Mouse (Mus musculus) neutrophil, adult 5-6 weeks (primary cell): ENCODE results near the gene Lrrc51. TPM values are rescaled to one million over a fixed set of nuclear protein-coding genes. Genes with fewer than 3 reads are reported as not detected.

ENCODE experiments used
- ATAC-seq: fragments of 151-379, 151-347 bp; 2 replicates; pipeline ENCODE4 v1.8.0; 2017; ENCODE audit warnings: mild to moderate bottlenecking, moderate TSS enrichment; ENCODE audit not compliant: insufficient number of reproducible peaks, poor library complexity, low FRiP score, severe bottlenecking; ENCODE audit errors: extremely low read depth
- total RNA-seq: library from RNA; stranded (forward); fragments of 200-1000 nt; gene quantifications from 2 replicates; pipeline ENCODE4 v1.2.3, GENCODE M21; 2017

Gene Lrrc51
- total RNA-seq, result 0.93 and 3.2 TPM in 2 replicates

DNA sequence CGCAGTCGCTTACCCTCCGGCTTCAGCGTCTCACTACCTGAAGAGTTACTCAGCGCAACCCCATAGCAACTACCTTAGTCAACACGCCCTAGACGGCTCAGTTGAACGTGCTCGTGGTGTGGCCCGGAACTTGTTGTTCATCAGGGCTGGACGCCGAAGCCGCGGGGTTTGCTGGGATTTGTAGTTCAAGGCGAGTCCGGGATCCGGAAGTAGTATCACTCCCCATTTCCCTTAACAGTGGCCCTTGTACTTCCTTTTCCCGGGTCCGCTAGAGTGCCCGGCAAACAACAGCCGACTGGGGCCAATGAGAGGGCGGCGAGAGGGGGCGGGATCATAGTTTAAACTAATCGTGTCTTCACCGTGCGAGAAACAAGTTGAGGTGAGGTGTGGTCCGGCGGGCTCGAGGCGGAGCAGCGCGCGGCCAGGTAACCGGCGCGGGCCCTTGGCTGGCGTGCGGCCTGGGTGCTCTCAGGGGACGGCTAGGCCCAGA, at the start of gene Lrrc51, which contains the start of gene Numa1:
Gene Lrrc51, minus strand, starts transcription at position 145 of the 490 bp plus-strand sequence.
Gene Numa1, plus strand, starts transcription at position 361 of the 490 bp plus-strand sequence.
- ATAC-seq, result peak; percentile 98

DNA sequence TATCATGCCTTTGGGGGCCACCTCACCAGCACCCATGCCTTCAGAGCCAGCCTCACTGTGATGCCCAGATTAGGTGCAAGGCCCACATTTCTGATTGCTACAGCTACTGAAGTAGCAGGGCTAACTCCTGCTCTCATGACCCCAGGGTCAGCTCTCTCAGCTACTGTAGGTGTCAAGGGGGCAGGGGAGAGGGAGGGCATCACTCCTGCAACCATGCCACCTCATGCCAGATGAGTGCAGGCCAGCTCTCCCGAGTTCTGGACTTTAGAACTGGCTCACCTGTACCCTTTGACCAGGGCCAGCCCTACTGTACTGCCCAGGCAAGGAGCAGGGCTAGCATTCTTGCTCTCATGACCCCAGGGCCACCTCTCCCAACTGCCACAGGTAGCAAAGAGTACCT, 49.0 kb upstream of the Lrrc51 start:
- ATAC-seq, result no peak

DNA sequence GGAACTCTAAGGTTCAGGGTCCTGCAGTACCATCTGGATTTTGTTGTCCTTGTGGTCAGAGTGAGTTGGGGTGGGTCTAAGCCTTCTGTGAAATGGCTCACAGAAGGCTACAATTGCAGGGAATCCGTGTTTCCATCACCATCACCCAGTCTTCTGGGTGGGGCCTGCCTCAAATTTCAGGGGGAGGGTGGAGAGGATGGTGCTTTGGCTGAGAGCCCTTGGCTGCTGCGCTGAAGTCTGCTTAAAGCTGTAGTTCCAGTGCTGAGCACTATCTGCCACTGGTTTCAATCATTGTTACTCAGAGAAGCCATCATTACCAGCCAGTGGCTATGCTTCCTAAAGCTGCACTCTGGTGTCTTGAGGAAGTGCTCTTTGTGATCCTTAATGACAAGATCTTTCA, 40.8 kb upstream of the Lrrc51 start:
- ATAC-seq, result no peak

DNA sequence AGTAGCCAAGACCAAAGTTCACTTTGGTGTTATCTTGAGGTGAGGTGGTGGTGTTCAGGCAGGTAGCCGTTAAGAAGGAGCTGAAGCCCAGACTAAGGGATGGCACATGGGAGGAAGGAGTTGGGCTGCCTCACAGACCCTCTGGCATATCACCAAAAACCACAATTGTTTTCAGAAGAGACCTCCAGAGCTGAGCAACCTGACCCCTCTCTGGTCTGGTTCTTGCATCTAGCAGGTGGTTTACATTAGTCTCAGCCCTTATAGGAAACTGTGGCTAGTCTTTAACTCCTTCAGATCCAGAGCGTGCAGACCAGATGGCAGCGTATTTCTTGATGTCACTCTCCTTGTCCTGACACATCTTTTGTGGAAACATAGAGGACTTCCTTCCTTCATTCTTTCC, 40.0 kb upstream of the Lrrc51 start:
- ATAC-seq, result no peak

DNA sequence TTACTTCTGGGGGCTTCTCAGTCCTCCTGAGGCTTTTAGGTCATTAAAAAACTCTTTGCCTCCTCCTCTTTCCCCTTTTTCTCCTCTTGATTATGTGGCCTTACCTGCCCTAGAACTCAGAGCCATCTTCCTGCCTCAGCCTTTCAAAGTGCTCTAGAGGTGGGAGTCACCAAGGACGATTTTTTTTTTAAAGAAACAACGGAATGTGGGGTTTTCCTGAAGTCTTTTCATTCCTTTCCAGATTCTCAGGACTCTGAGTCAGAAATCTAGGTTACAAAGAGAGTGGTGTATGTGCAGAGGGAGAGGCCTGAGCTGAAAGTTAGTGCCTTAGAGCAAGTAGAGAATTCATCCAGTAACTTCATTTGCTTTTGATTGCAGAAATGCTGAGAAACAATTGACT, 38.0 kb upstream of the Lrrc51 start:
- ATAC-seq, result no peak

DNA sequence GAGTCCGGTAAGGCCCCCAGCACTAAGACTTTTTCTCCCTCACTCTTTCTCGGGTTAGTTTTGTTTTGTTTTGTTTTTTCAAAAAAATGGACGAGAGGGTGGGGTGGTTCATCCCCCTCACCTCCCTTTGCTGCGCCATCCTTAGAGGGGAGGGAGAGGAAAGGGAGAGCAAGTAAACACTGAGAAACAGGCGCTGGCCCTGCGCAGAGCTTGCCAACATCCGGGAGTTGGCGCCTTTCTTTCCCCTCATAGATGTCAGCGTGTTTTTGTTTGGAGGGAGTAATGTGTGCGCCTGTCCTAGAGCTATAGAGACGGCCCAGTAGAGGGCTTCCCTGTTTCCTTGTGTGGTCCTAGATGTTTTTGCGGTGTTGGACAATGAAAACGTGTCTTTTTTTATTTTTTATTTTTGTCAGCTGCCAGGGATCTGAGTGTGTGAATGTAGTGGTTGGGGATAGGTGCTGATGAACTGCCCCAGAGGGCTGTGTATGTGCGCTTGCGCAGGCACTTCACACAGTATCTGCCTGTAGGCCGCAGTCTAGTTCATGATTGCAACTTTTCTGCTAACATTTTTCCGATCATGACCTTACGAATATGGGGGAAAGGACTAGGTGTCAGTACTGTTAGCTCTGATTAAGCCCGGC, 37.2 kb upstream of the Lrrc51 start:
- peak; percentile 37; the same call in 1 of the 2 replicates for ATAC-seq

DNA sequence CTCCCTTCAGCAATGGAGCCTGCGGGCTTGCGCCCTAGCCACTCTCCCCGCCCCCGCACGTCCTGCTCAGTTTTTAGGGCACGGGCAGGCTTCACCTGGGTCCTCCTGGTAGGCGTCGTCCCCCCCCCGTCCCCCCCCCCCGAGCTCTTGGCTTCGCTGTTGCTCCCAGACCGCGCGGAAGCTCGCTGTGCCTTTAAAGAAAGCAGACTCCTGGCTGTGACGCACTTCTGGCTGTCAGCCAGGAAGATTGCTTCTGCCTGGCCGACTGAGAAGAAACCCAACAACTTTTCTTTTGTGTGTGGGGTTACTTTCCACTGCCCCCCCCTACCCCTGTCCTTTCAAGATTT, 36.7 kb upstream of the Lrrc51 start:
- ATAC-seq, result peak; percentile 44

DNA sequence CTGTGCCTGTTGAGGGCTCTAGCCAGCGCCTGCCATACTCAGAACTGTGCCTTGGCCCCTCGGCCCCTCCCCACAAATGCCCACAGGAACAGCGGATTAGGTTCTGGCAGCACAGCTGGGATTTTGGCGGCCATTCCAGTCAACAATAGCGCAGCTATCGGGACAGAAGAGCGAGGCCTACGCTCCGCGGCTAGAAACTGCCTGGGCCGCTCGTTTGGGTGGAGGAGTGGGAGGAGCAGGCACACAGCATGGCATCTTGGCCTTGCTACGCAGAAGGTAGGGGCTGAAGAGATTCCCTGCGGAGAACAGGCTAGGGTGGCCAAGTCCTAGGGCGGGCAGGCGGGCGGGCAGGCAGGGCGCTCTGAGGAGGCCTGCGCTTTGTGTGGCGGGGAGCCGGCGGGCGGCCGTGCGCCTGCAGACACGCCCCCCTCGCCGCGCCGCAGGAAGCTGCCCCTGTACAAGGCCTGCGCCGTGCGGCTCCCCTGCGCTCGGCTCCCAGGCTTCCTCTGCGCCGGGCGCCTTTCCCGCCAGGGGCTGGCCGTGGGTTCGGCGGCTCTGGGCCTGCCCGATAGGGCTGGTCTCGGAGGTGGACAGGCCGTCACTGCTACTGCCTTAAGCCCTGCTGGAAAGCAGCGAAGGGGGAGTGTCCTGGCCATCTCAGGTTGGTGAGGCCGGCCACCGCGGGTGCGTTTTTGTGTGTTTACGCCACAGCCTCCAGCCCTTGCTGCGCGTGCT, 36.2 kb upstream of the Lrrc51 start:
- peak; percentile 43 for ATAC-seq

DNA sequence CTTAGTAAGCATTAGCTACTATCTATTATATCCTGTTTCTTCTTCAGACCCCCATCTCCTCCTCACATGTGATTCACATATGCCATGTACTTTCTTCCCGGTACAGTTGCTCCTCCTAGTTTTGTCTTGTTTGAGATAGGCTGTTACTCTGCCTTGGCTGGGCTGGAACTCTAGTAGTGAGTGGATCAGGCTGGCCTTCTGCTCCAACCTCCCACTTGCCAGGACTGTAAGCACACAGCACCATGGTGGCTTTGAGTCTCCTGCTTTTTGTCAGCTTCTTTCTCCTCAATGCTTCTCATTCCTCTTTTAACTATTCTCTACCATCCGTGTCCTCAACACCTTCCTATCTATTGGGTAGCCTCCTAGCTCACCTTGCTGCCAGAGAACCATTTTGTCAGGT, 35.1 kb upstream of the Lrrc51 start:
- no peak for ATAC-seq

DNA sequence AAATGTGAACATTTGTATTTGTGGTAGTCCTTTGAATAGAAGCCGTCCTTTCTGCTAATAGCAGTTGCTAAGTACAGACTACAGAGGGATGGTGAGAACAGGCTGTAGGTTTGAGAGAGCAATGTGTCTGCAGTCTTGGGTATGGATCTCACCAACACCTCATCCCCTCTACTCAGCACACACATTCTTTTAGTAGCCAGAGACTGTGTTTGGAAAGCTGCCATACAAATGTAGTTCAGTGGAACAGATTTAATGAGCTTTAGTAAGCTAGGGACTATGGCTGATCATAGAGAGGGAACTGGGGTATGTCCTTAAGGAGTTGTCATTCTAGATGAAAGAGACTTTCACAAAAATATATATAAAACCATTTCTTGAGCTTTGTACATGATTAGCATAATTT, 33.6 kb upstream of the Lrrc51 start:
- no peak for ATAC-seq

DNA sequence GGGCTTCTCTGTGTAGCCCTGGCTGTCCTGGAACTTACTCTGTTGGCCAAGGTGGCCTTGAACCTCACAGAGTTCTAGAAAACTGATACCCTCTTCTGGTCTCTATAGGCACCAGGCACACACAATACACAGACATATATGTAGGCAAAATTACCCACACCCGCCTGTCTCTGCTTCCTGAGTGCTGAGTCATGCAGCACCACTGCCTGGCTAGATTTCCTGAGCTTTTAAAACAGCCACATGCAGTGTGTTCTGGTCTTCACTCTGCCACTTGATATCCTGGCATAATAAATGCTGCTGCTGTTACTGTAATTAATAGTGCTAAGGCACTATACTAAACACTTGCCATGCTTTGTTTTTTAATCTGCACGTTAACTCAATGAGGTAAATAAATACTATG, 31.9 kb upstream of the Lrrc51 start:
- no peak for ATAC-seq

DNA sequence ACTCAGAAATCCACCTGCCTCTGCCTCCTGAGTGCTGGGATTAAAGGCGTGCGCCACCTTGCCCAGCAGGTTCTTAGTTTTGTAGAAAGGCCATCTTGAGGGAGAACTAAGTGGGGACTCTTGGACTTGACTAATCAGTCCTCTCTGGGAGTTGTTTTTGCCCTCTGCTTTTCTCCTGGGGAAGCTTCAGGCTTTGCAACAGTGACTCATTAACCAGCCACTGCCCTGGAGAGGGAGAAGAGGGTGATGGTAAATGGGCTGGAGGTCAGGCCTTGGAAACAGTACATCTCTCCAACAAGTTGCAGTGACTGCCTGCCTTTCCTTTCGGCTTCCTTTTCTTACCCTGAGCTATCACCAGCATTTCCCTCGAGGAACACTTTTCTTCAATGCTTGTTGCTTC, 30.9 kb upstream of the Lrrc51 start:
- no peak for ATAC-seq

DNA sequence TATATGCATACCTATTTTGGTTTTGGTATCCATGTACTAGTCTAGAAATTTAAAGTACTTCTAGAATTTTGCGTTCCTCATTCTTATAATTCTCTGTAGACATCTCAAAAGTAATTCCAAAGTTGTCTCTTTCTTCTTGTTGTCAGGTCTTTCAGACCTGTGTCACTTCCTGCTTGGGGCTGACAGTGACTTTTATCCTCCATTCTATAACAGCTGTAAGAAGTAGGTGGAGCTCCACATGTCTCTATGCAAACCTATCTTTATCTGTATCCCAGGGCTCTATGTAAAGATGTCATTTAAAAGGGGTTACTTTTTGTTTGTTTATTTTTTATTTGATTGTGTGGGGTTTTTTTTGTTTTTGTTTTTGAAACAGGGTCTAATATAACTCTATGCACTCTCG, 29.9 kb upstream of the Lrrc51 start:
- ATAC-seq, result no peak

DNA sequence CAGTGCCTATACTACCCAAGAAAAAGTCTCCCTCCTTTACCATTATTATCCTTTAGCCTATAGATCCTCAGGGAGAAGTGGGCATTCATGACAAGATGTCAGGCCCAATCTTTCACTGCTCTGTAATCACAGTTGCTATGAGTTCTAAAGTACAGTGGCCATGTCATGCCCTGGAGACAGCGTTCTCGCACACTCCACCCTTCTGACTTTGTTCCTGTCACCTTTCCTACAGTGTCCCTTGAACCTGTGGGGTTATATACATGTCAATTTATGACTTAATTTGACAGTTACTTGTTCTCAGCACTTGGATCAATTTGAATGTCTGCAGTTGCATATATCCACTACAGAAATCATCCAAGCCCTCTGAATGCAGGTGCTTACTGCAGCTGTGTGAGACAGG, 29.1 kb upstream of the Lrrc51 start:
- no peak for ATAC-seq

DNA sequence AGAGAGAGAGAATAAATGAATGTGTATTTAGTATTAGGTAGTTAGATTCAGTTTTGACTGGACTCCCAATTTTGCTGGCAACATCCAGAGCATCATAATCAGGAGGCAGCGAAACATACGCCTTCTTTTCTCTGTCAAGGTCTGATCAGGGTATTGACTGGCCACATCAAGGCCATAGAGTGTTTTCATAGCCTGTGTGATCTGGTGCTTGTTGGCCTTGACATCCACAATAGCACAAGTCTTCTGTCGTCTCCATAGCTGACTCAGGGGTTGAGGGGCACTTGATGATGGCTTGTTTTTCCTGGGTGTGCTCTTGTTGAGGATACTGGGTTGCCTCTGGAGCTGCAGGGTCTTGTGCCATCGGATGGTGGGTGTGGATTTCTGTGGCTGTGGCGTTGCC, 23.2 kb upstream of the Lrrc51 start:
- no peak for ATAC-seq

DNA sequence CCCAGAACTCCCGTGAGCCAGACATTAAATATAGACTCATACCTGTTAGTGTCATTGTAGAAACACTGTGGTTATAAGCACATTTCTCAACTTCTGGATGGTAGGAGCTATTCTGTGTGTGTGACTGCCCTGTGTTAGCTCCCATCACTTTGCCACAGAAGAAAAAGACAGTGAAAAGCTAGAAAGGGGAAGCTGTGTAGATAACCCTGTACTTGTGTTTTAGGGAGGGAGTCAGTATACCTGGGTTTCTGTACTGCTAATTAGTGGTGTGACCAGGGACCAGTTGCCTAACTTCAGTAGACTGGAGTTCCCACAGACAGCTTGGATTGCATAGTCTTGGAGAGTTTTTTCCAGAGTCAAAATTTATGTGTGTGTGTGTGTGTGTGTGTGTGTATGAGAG, 22.8 kb upstream of the Lrrc51 start:
- ATAC-seq, result no peak

DNA sequence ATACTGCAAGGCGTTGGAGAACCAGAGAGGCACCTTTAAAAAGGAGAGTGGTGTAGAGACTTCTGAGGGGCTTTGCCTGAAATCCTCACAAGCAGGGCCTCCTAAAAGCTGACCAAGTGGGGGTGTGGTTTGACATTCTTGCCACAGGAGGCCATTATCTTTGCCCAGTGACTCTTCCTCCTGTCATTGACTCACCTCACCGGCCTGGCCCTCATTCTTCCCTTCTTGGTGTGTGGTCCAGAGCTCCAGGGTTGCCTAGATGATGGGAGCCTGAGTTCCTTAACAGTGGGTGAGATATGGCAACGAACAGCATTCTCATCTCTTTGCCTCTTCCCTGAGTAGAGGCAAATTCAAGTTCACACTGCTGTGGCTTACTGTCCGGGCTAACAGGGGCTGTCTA, 22.2 kb upstream of the Lrrc51 start:
- ATAC-seq, result no peak

DNA sequence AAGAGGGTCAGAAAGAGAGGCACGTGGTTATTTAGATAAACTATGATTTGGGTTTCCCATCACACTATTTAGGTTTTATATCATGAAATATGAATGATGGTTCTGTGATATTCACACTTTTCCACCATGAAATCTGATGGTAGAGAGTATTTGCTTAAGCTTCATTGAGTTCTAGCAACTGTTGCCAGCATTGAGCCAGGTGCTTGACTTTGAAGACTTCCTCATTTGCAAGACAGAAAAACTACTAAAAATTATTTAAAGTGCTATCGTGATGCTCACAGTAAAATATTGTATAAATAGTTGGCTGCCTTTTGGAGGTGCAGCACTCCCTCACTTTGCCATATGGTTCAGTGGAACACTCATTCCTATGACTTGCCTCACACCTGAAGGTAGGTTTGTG, 21.6 kb upstream of the Lrrc51 start:
- ATAC-seq, result no peak

DNA sequence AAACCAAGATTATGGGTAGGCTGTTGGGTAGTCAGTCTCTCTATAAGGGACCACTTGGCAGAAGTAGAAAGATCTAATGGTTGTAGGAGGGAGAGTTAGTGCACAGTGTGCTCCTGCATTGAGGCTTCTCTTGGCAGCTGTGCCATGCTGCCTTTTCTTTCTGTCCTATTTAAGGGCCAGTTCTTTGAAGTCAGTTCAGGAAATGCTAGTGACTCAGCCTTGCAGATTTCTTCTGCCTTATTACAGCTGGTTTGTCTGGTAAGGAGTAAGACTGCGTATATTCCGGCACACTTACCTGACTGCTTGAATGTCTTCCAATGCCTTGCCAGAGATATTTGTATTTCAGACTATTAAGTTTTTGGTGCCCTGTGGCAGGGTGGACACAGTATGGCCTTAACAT, 20.5 kb upstream of the Lrrc51 start:
- ATAC-seq, result no peak

DNA sequence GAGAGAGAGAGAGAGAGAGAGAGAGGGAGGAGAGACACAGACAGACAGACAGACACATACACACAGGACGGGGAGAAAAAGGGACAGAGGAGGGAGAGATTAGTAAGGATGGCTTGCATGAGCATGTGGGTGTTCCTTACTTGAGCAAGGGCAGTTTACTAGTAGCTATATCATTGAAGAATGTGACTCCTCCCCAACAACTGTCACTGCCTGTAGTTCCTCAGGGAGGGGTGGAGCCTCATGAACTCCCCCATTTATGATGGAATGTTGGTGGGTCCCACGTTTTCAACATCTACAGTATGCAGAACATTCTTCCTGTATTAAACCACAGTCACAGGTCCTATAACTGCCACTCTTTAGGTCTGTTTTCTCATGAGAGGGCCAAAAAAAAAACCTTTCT, 18.4 kb upstream of the Lrrc51 start:
- no peak for ATAC-seq

DNA sequence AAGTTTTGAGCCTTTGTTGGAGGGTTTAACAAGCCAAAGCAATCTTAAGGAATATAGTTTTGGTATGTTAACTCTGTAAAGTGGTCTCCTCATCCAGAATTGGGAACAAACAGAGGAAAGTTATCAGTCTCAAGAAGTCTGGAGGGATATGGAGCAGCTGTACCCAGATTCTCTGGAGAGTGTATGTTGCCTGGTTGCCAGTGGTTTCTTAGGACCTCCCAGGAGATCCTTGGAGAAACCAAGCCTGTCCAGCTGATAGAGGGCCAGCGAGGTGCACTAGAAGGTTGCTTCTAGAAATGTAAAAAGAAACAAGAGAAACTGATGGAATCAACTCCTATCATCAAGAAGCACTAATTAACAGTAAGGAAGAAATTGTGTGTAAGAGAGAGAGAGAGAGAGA, 18.0 kb upstream of the Lrrc51 start:
- ATAC-seq, result no peak
